Mouse (Mus musculus): Measurements from ENCODE around the gene Hist1h2bh. TPM values are rescaled to one million over a fixed set of nuclear protein-coding genes. Genes with fewer than 3 reads are reported as not detected.

The Hist1h2bh gene
- polyA plus RNA-seq, 1 experiment from 2014 or later = 1.1 TPM

DNA sequence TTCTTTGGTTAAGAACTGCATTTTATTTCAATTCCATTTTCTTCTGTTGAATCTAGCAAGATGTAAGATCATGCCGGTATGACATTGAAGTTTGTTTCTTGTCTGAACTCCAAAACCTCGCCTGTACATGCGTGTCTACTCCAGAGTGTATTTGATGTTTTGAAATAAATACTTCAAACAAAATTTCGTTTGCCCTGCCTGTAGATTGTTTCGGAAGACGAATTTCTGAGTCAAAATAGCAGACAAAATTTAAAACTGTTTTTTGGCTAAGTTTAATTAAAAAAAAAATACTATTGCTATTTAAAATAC lies 24.9 kb downstream of the Hist1h2bh start:
- Histone ChIP-seq H3K4me1 (ENCODE audit: control insufficient read depth, low read depth, low read length) (peaks cover 17% of the 10 kb centered on the region), H3K27ac (ENCODE audit: low read length) (peak overlapping the region; percentile 67), H3K36me3 (ENCODE audit: control insufficient read depth, insufficient read depth) (no peaks in the 10 kb centered on the region), H3K4me3 (ENCODE audit: low read depth, low read length) (peak overlapping the region; percentile 65), H3K9me3 (replicated peaks; ENCODE audit: control insufficient read depth, low read length) (no peaks in the 10 kb centered on the region), H3K27me3 (ENCODE audit: control insufficient read depth, insufficient read depth, low read depth, low read length) (no peaks in the 10 kb centered on the region), H3K4me2 (ENCODE audit: low read depth, low read length) (peak overlapping the region; percentile 94), H3K9ac (ENCODE audit: low read depth, low read length) (peak overlapping the region; percentile 51)
- WGBS (ENCODE audit: insufficient replicate concordance) = under 1% methylated on average over 6 of the region's 6 CpGs
- no peak for ATAC-seq (ENCODE audit: low read depth)

GRCm38 (mm10) chr13:23517603-23518294 lies 25.4 kb downstream of the Hist1h2bh start:
- Histone ChIP-seq H3K36me3 (ENCODE audit: control insufficient read depth, insufficient read depth) (no peaks in the 10 kb centered on the region), H3K4me2 (ENCODE audit: low read depth, low read length) (peak overlapping the region; percentile 94), H3K27me3 (ENCODE audit: control insufficient read depth, insufficient read depth, low read depth, low read length) (no peaks in the 10 kb centered on the region), H3K4me3 (ENCODE audit: low read depth, low read length) (peak overlapping the region; percentile 65), H3K4me1 (ENCODE audit: control insufficient read depth, low read depth, low read length) (peaks cover 17% of the 10 kb centered on the region), H3K9ac (ENCODE audit: low read depth, low read length) (peak overlapping the region; percentile 56), H3K9me3 (replicated peaks; ENCODE audit: control insufficient read depth, low read length) (no peaks in the 10 kb centered on the region), H3K27ac (ENCODE audit: low read length) (peak overlapping the region; percentile 81)
- under 1% methylated on average over 27 of the region's 27 CpGs for WGBS (ENCODE audit: insufficient replicate concordance)
- ATAC-seq (ENCODE audit: low read depth) = peak; percentile 80

GRCm38 (mm10) chr13:23516822-23517602 lies 26.2 kb downstream of the Hist1h2bh start:
- WGBS (ENCODE audit: insufficient replicate concordance) = under 1% methylated on average over 19 of the region's 19 CpGs
- no peaks in the 10 kb centered on the region for H3K27me3 ChIP-seq (ENCODE audit: control insufficient read depth, insufficient read depth, low read depth, low read length)
- peak overlapping the region; percentile 79 for H3K27ac ChIP-seq (ENCODE audit: low read length)
- H3K4me2 ChIP-seq (ENCODE audit: low read depth, low read length) = peak overlapping the region; percentile 94
- peaks cover 17% of the 10 kb centered on the region for H3K4me1 ChIP-seq (ENCODE audit: control insufficient read depth, low read depth, low read length)
- no peaks in the 10 kb centered on the region for H3K36me3 ChIP-seq (ENCODE audit: control insufficient read depth, insufficient read depth)
- peak overlapping the region; percentile 65 for H3K4me3 ChIP-seq (ENCODE audit: low read depth, low read length)
- ATAC-seq (ENCODE audit: low read depth) = peak; percentile 51
- H3K9ac ChIP-seq (ENCODE audit: low read depth, low read length) = peak overlapping the region; percentile 56
- H3K9me3 ChIP-seq (replicated peaks; ENCODE audit: control insufficient read depth, low read length) = no peaks in the 10 kb centered on the region

DNA sequence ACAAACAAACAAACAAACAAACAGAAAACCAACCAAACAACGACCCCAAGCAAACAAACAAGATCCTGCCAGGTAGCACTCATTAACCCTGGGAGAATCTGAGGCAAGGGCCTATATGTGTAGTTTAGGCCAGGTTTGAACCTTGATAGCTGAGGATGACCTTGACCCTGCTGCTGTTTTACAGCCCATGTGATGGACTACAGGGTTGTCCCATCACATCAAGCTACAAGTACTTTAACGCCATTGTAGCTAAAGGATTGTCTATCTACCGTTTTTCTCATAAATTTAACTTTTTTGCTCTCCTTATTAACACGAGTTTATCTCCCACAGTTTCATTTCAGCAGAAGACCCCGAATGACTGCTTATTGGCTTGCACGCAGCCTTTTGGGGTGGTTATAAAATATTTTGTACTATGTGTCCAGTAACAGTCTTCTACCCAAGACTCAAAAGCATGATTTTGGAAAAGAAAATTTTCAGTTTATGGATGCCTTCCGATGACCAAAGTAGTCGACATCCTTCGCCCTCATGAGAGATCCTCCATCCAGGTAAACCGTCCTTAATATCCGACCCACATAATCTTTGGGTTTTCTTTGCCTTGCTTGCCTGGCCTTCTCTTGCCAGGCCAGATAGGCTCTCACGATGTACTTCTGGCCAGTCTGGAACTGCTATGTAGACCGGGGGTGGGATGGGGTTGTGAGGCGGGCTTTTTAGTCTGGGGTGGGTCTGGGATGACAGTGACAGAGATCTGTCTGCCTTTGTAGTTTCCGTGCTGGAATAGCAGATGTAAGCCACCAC lies 27.2 kb downstream of the Hist1h2bh start:
- H3K27ac ChIP-seq (ENCODE audit: low read length) = no peak overlapping the region
- 54% methylated on average over 15 of the region's 15 CpGs for whole genome bisulfite sequencing (ENCODE audit: insufficient replicate concordance)
- ATAC-seq (ENCODE audit: low read depth) = no peak

GRCm38 (mm10) chr13:23515281-23515680 lies 27.9 kb downstream of the Hist1h2bh start:
- Histone ChIP-seq H3K4me1 (ENCODE audit: control insufficient read depth, low read depth, low read length) (peaks cover 15% of the 10 kb centered on the region), H3K9me3 (replicated peaks; ENCODE audit: control insufficient read depth, low read length) (no peaks in the 10 kb centered on the region), H3K27ac (ENCODE audit: low read length) (no peak overlapping the region), H3K4me3 (ENCODE audit: low read depth, low read length) (no peak overlapping the region), H3K27me3 (ENCODE audit: control insufficient read depth, insufficient read depth, low read depth, low read length) (no peaks in the 10 kb centered on the region), H3K9ac (ENCODE audit: low read depth, low read length) (no peak overlapping the region), H3K4me2 (ENCODE audit: low read depth, low read length) (no peak overlapping the region), H3K36me3 (ENCODE audit: control insufficient read depth, insufficient read depth) (no peaks in the 10 kb centered on the region)
- WGBS (ENCODE audit: insufficient replicate concordance) = 60% methylated on average over 5 of the region's 5 CpGs
- ATAC-seq (ENCODE audit: low read depth) = no peak

More for the DNA sequence above, 27.2 kb downstream of the Hist1h2bh start:
- no peaks in the 10 kb centered on the region for H3K9me3 ChIP-seq (replicated peaks; ENCODE audit: control insufficient read depth, low read length)
- H3K27me3 ChIP-seq (ENCODE audit: control insufficient read depth, insufficient read depth, low read depth, low read length) = no peaks in the 10 kb centered on the region
- no peak overlapping the region for H3K9ac ChIP-seq (ENCODE audit: low read depth, low read length)
- H3K4me2 ChIP-seq (ENCODE audit: low read depth, low read length) = peak overlapping the region; percentile 94
- H3K4me3 ChIP-seq (ENCODE audit: low read depth, low read length) = peak overlapping the region; percentile 61
- no peaks in the 10 kb centered on the region for H3K36me3 ChIP-seq (ENCODE audit: control insufficient read depth, insufficient read depth)
- H3K4me1 ChIP-seq (ENCODE audit: control insufficient read depth, low read depth, low read length) = peaks cover 17% of the 10 kb centered on the region

DNA sequence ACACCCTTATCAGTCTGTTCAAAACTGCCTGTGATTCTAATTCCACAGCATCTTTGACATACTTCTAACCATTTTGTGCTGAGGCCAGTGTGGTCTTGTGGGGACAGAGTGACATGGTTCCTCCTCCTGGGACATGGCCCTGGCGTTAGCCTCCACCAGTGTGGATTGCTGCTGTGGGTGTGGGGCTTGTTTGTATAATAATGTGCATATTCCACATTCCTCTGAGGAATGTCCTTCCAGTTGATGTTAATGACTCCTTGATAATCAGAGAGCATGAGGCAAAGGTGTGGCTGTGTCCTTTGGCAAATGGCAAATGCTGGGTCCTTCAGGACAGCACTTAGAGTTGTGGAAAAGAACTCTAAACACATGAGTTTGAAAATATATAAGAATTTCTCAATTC lies 29.7 kb downstream of the Hist1h2bh start:
- H3K4me3 ChIP-seq (ENCODE audit: low read depth, low read length) = no peak overlapping the region
- no peak overlapping the region for H3K9ac ChIP-seq (ENCODE audit: low read depth, low read length)
- ATAC-seq (ENCODE audit: low read depth) = no peak
- no peaks in the 10 kb centered on the region for H3K36me3 ChIP-seq (ENCODE audit: control insufficient read depth, insufficient read depth)
- no peak overlapping the region for H3K27ac ChIP-seq (ENCODE audit: low read length)
- WGBS (ENCODE audit: insufficient replicate concordance) = 90% methylated on average over 1 of the region's 1 CpGs
- no peaks in the 10 kb centered on the region for H3K27me3 ChIP-seq (ENCODE audit: control insufficient read depth, insufficient read depth, low read depth, low read length)
- H3K4me1 ChIP-seq (ENCODE audit: control insufficient read depth, low read depth, low read length) = peaks cover 7% of the 10 kb centered on the region
- no peak overlapping the region for H3K4me2 ChIP-seq (ENCODE audit: low read depth, low read length)
- H3K9me3 ChIP-seq (replicated peaks; ENCODE audit: control insufficient read depth, low read length) = no peaks in the 10 kb centered on the region

DNA sequence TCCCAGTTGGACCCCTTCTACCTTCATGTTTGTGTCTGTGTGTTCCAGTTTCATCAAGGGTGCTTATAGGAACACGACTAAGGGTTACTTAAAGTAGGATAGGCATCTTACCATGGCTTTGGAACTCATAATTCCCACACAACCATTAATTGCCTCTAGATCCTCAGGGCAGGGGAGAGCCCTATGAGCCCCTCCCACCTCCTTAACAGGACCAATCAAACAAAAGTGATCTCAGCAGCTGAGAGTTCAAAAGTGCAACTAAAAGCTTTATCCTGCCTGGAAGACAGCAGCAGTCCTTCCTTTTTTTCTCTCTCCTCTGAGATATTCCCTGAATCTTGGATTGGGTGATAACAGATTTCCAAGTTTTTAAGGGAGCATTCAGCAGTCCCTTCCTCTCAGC lies 33.1 kb downstream of the Hist1h2bh start:
- no peaks in the 10 kb centered on the region for H3K27me3 ChIP-seq (ENCODE audit: control insufficient read depth, insufficient read depth, low read depth, low read length)
- H3K36me3 ChIP-seq (ENCODE audit: control insufficient read depth, insufficient read depth) = no peaks in the 10 kb centered on the region
- no peaks in the 10 kb centered on the region for H3K9me3 ChIP-seq (replicated peaks; ENCODE audit: control insufficient read depth, low read length)
- no peak overlapping the region for H3K4me2 ChIP-seq (ENCODE audit: low read depth, low read length)
- ATAC-seq (ENCODE audit: low read depth) = no peak
- 36% methylated on average over 1 of the region's 1 CpGs for WGBS (ENCODE audit: insufficient replicate concordance)
- H3K4me1 ChIP-seq (ENCODE audit: control insufficient read depth, low read depth, low read length) = peaks cover 22% of the 10 kb centered on the region
- H3K4me3 ChIP-seq (ENCODE audit: low read depth, low read length) = no peak overlapping the region
- no peak overlapping the region for H3K27ac ChIP-seq (ENCODE audit: low read length)
- no peak overlapping the region for H3K9ac ChIP-seq (ENCODE audit: low read depth, low read length)

- no peaks in the 10 kb centered on the region for H3K36me3 ChIP-seq (ENCODE audit: control insufficient read depth, insufficient read depth)
- no peak overlapping the region for H3K9ac ChIP-seq (ENCODE audit: low read depth, low read length)
- peaks cover 38% of the 10 kb centered on the region for H3K4me1 ChIP-seq (ENCODE audit: control insufficient read depth, low read depth, low read length)
- H3K27me3 ChIP-seq (ENCODE audit: control insufficient read depth, insufficient read depth, low read depth, low read length) = no peaks in the 10 kb centered on the region
- ATAC-seq (ENCODE audit: low read depth) = 0 out of 2 replicates have a peak, but pooled peaks have one; percentile 40
- 0 out of 2 replicates have a peak overlapping the region, but pooled peaks have one; percentile 14 for H3K27ac ChIP-seq (ENCODE audit: low read length)
- H3K9me3 ChIP-seq (replicated peaks; ENCODE audit: control insufficient read depth, low read length) = no peaks in the 10 kb centered on the region
- H3K4me2 ChIP-seq (ENCODE audit: low read depth, low read length) = peak overlapping the region; percentile 73
- H3K4me3 ChIP-seq (ENCODE audit: low read depth, low read length) = peak overlapping the region; percentile 59
- 13% methylated on average over 14 of the region's 14 CpGs for WGBS (ENCODE audit: insufficient replicate concordance)
These were observed 36.2 kb downstream of the Hist1h2bh start for GRCm38 (mm10) chr13:23506819-23507515.
